Mouse (Mus musculus) ovary, adult 18-20 months (tissue): ENCODE data around the gene Espnl.
A peak's percentile ranks its signal among the peaks of the same experiment; 100 is the strongest.

Experiments used
- DNase-seq: peaks from one replicate; pipeline ENCODE4 v3.0.0; 2022; ENCODE audit warnings: low spot score, mixed read lengths

Espnl gene

GRCm38 (mm10) chr1:91321760-91322438, at the start of gene Espnl:
Gene Espnl (plus strand): TSS chr1:91322075.
- no peak for DNase-seq

GRCm38 (mm10) chr1:91272260-91272659, 49.6 kb upstream of the Espnl start:
- DNase-seq, result no peak

- DNase-seq, result no peak
Measured at GRCm38 (mm10) chr1:91276581-91276980, 45.3 kb upstream of the Espnl start.

- no peak for DNase-seq
Measured at GRCm38 (mm10) chr1:91277480-91277879, 44.4 kb upstream of the Espnl start.

- no peak for DNase-seq
Measured at GRCm38 (mm10) chr1:91278410-91279119, 43.3 kb upstream of the Espnl start.

- DNase-seq, result no peak
Measured at GRCm38 (mm10) chr1:91279126-91279525, 42.7 kb upstream of the Espnl start.

GRCm38 (mm10) chr1:91282582-91282981, 39.3 kb upstream of the Espnl start:
- no peak for DNase-seq

GRCm38 (mm10) chr1:91289375-91289774, 32.5 kb upstream of the Espnl start:
- DNase-seq, result no peak

- no peak for DNase-seq
Measured at GRCm38 (mm10) chr1:91292101-91292825, 29.6 kb upstream of the Espnl start.

- DNase-seq, result no peak
Measured at GRCm38 (mm10) chr1:91295544-91295943, 26.3 kb upstream of the Espnl start.

GRCm38 (mm10) chr1:91297799-91298744, 23.8 kb upstream of the Espnl start, which contains the start of gene Scly:
Gene Scly (plus strand): TSS chr1:91298338.
- peak; percentile 89 for DNase-seq

GRCm38 (mm10) chr1:91299026-91299706, 22.7 kb upstream of the Espnl start:
- no peak for DNase-seq

- DNase-seq, result no peak
Measured at GRCm38 (mm10) chr1:91299707-91300426, 22.0 kb upstream of the Espnl start.

- DNase-seq, result no peak
Measured at GRCm38 (mm10) chr1:91301206-91301920, 20.5 kb upstream of the Espnl start.

GRCm38 (mm10) chr1:91302021-91302420, 19.9 kb upstream of the Espnl start:
- DNase-seq, result no peak

- no peak for DNase-seq
Measured at GRCm38 (mm10) chr1:91304621-91305020, 17.3 kb upstream of the Espnl start.

- no peak for DNase-seq
Measured at GRCm38 (mm10) chr1:91309366-91310085, 12.3 kb upstream of the Espnl start.

GRCm38 (mm10) chr1:91312273-91312672, 9.6 kb upstream of the Espnl start:
- DNase-seq, result no peak

GRCm38 (mm10) chr1:91313251-91313650, 8.6 kb upstream of the Espnl start:
- no peak for DNase-seq
